ENCODE assay signal across 8 mouse cellular contexts in genomic region chr5:114130698-114131520, GRCm38 (mm10). TPM values are rescaled to one million over a fixed set of nuclear protein-coding genes. Genes with fewer than 3 reads are reported as not detected.
DNase-seq lines count a peak whose midpoint lies in the region; ATAC-seq and TF ChIP-seq lines count a peak whose summit lies in the region.

No protein-coding gene starts in this region.

- H3K27ac ChIP-seq in cortical plate, adult 2 months (ENCODE audit: insufficient read depth, low read length): no peak overlapping the region

- TF ChIP-seq CTCF in cortical plate, adult 2 months (IDR thresholded peaks at IDR 0.05; ENCODE audit: extremely low read depth, insufficient read depth, low read length): no peak

- no peak for TF ChIP-seq POLR2A in cortical plate, adult 2 months (IDR thresholded peaks at IDR 0.05; ENCODE audit: extremely low read depth, insufficient read depth, low read length)

- DNase-seq in adipocyte (ENCODE audit: low spot score): peak; percentile 93
- peak; percentile 85 to 86 for DNase-seq in gastrocnemius, adult 8-10 months (ENCODE audit: low spot score in 2 of 2)
- peak; percentile 96 for DNase-seq in induced T-regulatory cell, adult 2 months (ENCODE audit: low read depth)
- DNase-seq in left cerebral cortex, adult 8-10 months (ENCODE audit: low spot score in 2 of 2): peak; percentile 87 to 94
- peak; percentile 93 for DNase-seq in right cerebral cortex, adult 18-20 months
- DNase-seq in urinary bladder, adult 2 months (ENCODE audit: low spot score): peak; percentile 86

- peak; percentile 83 for ATAC-seq in megakaryocyte, adult 5-6 weeks (ENCODE audit: poor library complexity, severe bottlenecking)

- peak overlapping the region; percentile 44 for H3K4me3 ChIP-seq in cortical plate, adult 2 months (ENCODE audit: insufficient read depth, low read length)

- H3K4me1 ChIP-seq in cortical plate, adult 2 months (ENCODE audit: control insufficient read depth, insufficient read depth, low read length): no peaks in the 10 kb centered on the region

RNA-seq across cellular contexts. Expression of gene Ung, which starts 0.7 kb away (rescaled TPM):
- 2.6 and 3.9 TPM in 2 replicates for polyA plus RNA-seq in cortical plate, adult 2 months (2012; rRNA removed)
- 10 to 100 TPM in 2 of 4 experiments, 1 to 10 TPM in 2; 6.8 to 11.5 (median 10.0) TPM for total RNA-seq in gastrocnemius, adult 8-10 months (2022)
- total RNA-seq in left cerebral cortex, adult 8-10 months (2022): 1 to 10 TPM; 2.1 to 3.7 (median 3.2) TPM
- 3.0 and 3.1 TPM in 2 replicates for total RNA-seq in megakaryocyte, adult 5-6 weeks (2015)
- total RNA-seq in megakaryocyte, adult 5-6 weeks (2017): 6.1 and 9.7 TPM in 2 replicates
- polyA plus RNA-seq in urinary bladder, adult 2 months (2012; rRNA removed): 2.4 and 3.3 TPM in 2 replicates

RNA-seq across cellular contexts. Expression of gene Alkbh2, which starts 2.9 kb away (rescaled TPM):
- polyA plus RNA-seq in cortical plate, adult 2 months (2012; rRNA removed): 8.4 and 11.5 TPM in 2 replicates
- total RNA-seq in gastrocnemius, adult 8-10 months (2022): 1 to 10 TPM in 1 of 4 experiments, under 1 TPM in 2, not detected in 1; 0.67 to 1.2 (median 0.94) TPM
- total RNA-seq in left cerebral cortex, adult 8-10 months (2022): 1 to 10 TPM; 4.7 to 9.3 (median 5.9) TPM
- 3.0 and 3.2 TPM in 2 replicates for total RNA-seq in megakaryocyte, adult 5-6 weeks (2015)
- total RNA-seq in megakaryocyte, adult 5-6 weeks (2017): 1.4 and 1.6 TPM in 2 replicates
- 8.8 and 9.4 TPM in 2 replicates for polyA plus RNA-seq in urinary bladder, adult 2 months (2012; rRNA removed)

RNA-seq across cellular contexts. Expression of gene Acacb, which starts 15.4 kb away (rescaled TPM):
- polyA plus RNA-seq in cortical plate, adult 2 months (2012; rRNA removed): 3.1 and 3.3 TPM in 2 replicates
- total RNA-seq in gastrocnemius, adult 8-10 months (2022): 100 to 1,000 TPM; 163 to 191 (median 187) TPM
- 1 to 10 TPM; 5.5 to 7.8 (median 6.4) TPM for total RNA-seq in left cerebral cortex, adult 8-10 months (2022)
- total RNA-seq in megakaryocyte, adult 5-6 weeks (2015): 0.02 and 0.05 TPM in 2 replicates
- 0.07 TPM in 1 of 2 replicates, not detected in the other for total RNA-seq in megakaryocyte, adult 5-6 weeks (2017)
- 7.7 and 9.6 TPM in 2 replicates for polyA plus RNA-seq in urinary bladder, adult 2 months (2012; rRNA removed)

RNA-seq across cellular contexts. Expression of gene Svop, which starts 39.5 kb away (rescaled TPM):
- polyA plus RNA-seq in cortical plate, adult 2 months (2012; rRNA removed): 122 and 128 TPM in 2 replicates
- total RNA-seq in gastrocnemius, adult 8-10 months (2022): not detected
- total RNA-seq in left cerebral cortex, adult 8-10 months (2022): 100 to 1,000 TPM; 160 to 171 (median 163) TPM
- not detected in 2 replicates for total RNA-seq in megakaryocyte, adult 5-6 weeks (2015)
- not detected in 2 replicates for total RNA-seq in megakaryocyte, adult 5-6 weeks (2017)
- polyA plus RNA-seq in urinary bladder, adult 2 months (2012; rRNA removed): 0.12 and 0.16 TPM in 2 replicates

Comparison
In these comparisons a context has a peak if more than half of its experiments do, and no peak if none do; other contexts are left out.
1. RNA of gene Acacb, which starts 15.4 kb away (total RNA-seq): 163 to 191 TPM in gastrocnemius, adult 8-10 months; 5.5 to 7.8 TPM in left cerebral cortex, adult 8-10 months and 0.02 to 0.07 TPM in megakaryocyte, adult 5-6 weeks; every median in the first group is over 10 times any median in the second.
2. Peak in every context shown above with its lines, with median percentiles within 50 percentile points of each other: DNase-seq.